Mouse (Mus musculus) inflammation-experienced regulatory T-cells, adult 6 months (primary cell): ENCODE results near the gene Clic1. TPM values are rescaled to one million over a fixed set of nuclear protein-coding genes. Genes with fewer than 3 reads are reported as not detected.
A peak's percentile ranks its signal among the peaks of the same experiment; 100 is the strongest.
"Not testable (repeated sequence)": the region's sequence is repeated elsewhere in the genome, so short reads cannot be mapped to it uniquely, and the experiment has no call there.

Experiments
- ATAC-seq: one replicate; pipeline ENCODE4 v1.8.0; 2017
- polyA plus RNA-seq, 3 experiments: library from polyadenylated mRNA; unstranded; fragments of 100-300 nt; shearing (Covaris generic); gene quantifications; one replicate each; pipeline ENCODE4 v1.2.1; 2017

Gene Clic1
- polyA plus RNA-seq, 3 experiments from 2014 or later, result 487 to 766 (median 514) TPM

DNA sequence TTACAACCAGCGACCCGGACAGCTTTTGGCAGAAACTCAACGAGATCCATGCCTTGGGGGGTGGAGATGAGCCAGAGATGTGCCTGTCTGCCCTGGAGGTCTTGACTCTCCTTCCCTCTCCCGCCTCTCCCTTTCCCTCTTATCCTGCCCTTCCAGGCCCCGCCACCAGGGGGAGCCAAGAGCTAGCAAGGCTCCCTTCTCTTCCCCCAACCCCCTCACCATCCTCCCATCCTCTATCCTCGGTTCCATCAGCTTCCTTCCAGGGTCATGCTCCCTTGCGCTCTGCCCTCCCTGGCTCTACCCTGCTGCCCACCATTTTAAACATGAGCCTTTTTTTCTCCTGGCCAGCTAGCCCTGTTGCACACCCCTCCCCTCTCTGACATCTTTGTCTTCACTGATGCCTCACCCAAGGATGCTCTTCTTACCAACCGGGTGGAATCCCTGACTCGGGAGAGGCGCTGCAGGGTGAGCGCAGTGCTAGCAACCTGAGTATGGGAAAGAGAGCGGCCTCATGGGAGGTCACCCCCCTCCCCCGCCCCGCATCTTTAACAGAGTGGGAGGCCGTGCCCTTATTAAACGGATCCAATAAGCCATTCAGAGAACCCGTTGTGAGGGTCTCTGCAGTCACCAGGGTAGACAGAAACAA, 28.5 kb upstream of the Clic1 start:
- ATAC-seq, result peak; percentile 65

- no peak for ATAC-seq
Observed at GRCm38 (mm10) chr17:35021842-35022477, 27.8 kb upstream of the Clic1 start.

GRCm38 (mm10) chr17:35022541-35023060, 27.2 kb upstream of the Clic1 start:
- no peak for ATAC-seq

DNA sequence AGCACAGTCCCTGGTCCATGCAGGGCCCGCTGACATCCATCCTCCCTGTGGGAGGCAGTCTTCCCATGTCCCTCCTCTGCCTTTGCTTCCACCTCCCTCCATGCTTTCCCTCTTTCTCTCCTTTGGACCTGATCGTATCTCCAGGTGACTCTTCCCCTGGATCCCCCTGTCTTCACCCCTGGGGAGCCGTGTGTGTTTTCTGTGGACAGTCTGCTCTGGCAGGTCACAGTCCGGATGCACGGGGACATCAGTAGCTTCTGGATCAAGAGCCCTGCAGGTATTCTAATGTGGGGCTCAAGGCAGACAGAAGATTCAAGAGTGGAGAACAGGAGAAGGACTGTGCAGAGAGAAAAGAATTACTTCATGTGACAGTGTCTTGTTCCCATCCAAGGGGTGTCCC, 26.5 kb upstream of the Clic1 start:
- no peak for ATAC-seq

DNA sequence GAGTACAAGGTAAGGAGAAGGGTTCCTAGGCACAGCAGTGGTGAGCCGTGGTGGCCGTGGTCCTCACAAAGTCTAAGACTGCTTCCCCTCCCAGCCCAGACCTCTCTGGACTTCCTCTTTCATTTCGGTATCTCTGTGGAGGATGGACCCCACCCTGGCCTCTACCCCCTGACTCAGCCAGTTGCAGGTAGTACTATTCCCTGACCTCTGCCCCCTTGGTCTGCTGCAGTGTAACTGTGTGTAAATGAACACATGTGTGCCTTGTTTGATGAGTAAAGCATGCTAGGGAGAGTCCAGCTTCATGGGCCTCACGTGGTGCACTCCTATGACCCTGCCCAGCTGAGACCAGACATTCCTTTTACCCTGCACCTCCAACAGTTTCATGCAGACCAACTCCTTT, 26.0 kb upstream of the Clic1 start:
- no peak for ATAC-seq

GRCm38 (mm10) chr17:35024261-35024660, 25.5 kb upstream of the Clic1 start:
- ATAC-seq, result no peak

DNA sequence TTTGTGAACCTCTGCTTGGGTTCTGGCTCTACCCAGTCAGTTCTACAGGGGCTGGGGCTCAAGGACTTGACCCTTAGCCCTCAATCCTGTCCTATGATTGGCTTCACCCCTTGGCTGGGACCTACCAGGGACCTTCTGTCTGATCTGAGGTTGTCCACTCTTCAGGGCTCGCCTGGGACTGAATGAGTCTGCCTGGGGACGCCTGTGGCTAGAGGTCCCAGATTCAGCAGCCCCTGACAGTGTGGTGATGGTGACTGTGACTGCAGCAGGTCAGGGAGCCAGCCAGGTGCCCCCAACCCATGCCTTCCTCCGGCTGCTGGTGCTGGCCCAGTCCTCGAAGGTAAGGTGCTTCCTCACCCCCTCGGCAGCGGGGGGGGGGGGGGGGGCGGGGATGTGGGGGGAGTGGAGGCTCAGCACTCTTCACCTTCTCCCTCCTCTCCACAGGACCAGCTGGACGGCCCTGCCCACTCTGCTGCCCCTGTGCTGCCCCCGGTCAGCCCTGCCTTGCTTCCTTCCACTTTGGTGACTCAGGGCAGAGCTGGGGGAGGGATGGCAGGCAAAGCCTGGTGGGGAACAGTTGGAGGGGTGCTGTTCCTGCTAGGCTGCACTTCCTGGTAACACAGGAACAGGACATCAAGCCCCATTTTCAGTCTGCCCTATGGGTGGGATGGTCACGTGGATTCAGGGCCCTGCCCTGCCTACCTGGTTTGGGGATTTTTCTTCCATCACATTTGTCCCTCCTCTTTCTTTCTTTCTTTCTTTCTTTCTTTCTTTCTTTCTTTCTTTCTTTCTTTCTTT, 24.9 kb upstream of the Clic1 start:
- ATAC-seq, result no peak

DNA sequence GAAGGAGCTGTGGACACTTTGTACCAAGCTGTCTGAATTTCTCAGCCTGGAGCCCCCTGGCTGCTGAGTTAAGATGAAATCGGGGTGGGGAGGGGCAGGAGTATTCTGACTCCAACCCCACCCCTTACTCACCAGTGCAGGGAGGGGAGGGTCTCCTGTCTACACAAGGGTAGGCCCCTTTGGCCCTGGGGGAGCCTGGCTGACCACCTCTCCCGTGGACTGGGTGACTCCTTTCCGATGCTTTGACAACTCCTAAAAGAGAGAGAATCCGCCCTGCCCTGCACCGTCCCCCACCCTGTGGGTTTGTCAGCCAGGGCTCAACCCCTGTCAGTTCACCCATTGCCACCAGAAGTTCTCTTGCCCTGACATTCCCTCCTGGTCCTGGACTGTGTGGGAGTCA, 23.6 kb upstream of the Clic1 start:
- no peak for ATAC-seq

DNA sequence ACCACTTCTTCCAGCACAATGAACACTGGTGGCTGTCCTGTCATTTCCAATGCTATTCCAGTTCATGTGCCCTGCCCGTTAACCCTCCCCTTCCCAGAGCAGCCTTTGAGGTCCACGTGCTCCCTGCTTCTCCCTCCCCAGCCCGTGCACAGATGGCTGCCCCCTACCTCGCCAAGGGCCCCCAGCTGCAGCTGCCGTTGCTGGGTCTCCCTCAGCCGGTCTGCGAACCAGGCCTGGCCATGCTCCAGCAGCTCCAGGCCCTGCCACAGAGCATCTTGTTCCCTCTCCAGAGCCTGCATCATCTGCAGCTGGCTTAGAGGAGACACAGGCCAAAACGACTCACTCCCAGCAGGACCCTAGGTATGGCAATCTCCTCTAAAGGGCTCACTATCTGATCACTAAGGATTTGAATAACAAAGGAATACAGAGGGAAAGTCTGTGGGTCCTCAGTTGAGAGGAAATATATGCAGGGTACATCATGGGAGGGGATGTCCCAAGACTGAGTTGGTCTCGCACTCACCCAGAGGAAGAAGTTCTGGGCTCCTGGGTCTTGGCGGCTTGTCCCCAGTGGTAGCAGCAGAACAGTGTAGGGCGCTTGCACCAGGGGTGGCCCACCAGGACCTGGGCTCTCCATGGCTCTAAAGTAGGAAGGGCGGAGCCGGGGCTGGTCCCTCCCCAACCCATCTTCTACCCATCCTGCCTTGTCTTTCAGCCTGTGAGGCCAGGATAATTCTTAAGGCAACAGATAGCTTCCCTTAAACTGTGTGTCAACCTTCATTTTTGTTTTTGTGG, 22.3 kb upstream of the Clic1 start, which contains the start of gene Sapcd1:
Sapcd1 (minus strand) TSS at position 740 of the 792 bp plus-strand sequence.
- ATAC-seq, result peak; percentile 50

DNA sequence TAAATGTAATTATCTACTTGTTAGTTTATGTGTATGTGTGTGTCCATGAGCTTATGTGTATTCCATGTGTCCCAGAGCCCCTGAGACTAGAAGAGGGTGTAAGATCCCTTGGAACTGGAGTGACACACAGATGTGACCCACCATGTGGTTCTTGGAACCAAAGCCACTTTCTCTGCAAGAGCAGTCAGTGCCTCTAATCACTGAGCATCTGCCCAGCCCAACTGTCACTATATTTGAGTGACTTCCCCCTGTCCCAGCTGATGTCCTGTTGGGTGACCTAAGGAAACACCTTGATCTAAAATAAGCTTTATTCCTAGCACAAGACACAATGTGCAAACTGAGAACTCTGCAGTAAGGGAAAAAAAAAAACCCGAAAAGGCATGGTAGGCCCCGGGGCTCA, 21.5 kb upstream of the Clic1 start:
- ATAC-seq, result no peak

DNA sequence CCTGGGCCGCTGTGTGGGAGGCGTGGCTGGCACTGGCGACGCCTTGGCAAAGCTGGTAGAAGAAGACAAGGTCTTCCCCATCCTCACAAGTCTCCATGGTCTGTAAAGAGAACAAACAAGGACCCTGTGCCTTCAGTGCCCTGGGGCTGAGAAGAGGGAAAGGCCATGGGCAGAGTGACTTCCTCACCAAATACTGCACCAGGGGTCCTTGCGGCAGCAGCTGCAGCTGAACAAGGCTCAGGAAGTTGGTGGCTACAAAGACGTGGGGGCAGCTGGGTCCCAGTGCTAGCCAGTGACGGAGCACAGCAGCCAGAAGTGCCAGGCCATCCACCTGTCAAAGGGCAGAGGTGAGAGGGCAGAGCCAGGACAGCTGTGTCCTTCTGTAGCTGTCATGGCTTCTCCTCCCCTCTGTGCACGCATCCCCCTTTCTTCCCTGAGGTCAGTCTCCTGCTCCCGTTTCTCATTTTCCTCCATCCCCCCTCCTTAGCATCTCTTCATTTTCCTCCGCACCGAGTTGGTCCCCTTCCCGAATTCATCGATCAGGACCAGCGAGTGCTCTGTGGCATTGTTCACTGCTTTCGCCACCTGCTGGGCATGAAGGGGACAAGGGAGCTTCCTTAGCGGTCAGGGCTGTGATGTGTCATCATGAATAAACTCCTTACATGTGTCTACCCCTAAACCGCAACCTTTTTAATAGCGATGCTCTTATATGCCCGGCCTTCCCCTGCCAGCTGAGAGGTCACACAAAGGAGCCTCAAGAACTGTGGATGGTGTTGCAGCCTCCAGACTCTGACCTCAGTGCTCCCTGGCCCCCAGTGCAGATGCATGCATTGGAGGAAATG, 19.9 kb upstream of the Clic1 start:
- ATAC-seq, result no peak

GRCm38 (mm10) chr17:35031272-35031671, 18.5 kb upstream of the Clic1 start:
- no peak for ATAC-seq

DNA sequence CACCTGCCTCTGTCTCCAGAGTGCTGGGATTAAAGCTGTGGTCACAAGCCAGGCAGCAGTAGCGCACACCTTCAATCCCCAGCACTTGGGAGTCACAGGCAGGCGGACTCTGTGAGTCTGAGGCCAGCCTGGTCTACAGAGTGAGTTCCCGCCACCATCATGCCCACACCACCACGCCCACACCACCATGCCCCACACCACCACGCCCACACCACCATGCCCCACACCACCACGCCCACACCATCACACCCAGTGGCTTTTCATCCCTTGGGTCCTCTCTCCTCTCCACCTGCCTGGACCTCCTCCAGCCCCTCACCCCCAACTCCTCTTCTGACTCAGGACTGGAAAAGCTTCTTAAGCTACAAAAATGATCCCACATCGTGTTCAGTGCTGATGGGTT, 17.9 kb upstream of the Clic1 start:
- ATAC-seq, result no peak

GRCm38 (mm10) chr17:35032323-35032870, 17.4 kb upstream of the Clic1 start:
- no peak for ATAC-seq

- ATAC-seq, result not testable (repeated sequence)
Observed at GRCm38 (mm10) chr17:35033703-35034102, 16.1 kb upstream of the Clic1 start.

- ATAC-seq, result no peak
Observed at GRCm38 (mm10) chr17:35034896-35035295, 14.9 kb upstream of the Clic1 start.

- no peak for ATAC-seq
Observed at GRCm38 (mm10) chr17:35039121-35039873, 10.5 kb upstream of the Clic1 start.

DNA sequence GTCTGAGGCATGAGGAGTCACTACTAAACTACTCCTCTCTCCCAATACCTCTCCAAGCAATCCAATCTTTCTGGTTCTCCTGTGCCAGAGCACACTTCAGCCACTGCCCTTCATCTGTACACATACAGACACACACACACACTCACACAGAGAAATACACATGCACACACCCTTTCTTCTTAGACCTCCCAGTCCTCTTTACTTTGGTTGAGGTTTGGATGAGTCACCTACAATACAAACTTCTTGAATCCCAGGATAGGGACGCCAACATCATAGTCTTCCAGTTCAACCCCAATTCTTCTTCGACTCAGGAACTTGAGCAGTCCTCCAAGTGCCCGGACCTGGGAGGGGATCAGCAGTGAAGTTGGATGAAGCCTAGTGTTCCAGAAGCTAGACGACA, 6.0 kb upstream of the Clic1 start:
- no peak for ATAC-seq

GRCm38 (mm10) chr17:35044904-35045806, 4.6 kb upstream of the Clic1 start:
- no peak for ATAC-seq
